ENCODE assay signal across 8 mouse cellular contexts in the genomic region with DNA sequence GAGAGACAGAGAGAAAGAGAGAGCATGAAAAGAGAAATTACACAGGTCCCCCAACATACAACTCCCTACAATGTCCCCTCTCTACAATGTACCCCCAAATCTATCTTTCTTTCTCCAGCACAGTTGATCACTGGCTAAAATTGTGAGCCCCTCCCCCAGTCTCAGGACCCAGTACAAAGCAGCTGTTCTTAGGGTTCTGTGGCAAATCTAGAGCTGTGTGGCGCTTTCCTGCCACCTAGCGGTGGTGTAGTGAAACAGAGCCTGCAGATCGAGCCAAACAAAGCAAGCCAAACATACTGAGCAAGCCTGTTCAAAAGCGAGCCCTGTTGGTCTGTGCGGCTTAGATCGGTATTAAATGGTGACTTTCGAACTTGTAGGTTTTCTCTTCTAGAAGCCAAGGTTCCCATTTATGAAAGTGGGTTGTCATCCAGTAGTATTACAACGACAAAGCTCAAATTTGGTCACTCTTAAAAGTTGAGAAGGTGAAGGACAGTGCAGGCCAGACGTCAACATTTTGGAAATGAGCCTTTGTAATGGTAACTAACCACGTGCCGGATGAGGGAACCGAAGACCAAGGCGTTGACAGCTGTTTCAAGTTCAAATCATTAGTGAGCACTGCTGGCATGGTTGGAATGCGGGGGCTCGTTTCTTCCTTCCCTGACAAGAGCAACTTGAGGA. TPM values are rescaled to one million over a fixed set of nuclear protein-coding genes. Genes with fewer than 3 reads are reported as not detected.
DNase-seq lines count a peak whose midpoint lies in the region; ATAC-seq and TF ChIP-seq lines count a peak whose summit lies in the region.

No protein-coding gene starts in this region.

- H3K9ac ChIP-seq in forebrain, postnatal 0 days = no peak overlapping the region
- H3K9ac ChIP-seq in hindbrain, embryonic 12.5 days = no peak overlapping the region

- H3K9me3 ChIP-seq in forebrain, postnatal 0 days (ENCODE audit: low read length) = no peaks in the 10 kb centered on the region
- no peaks in the 10 kb centered on the region for H3K9me3 ChIP-seq in hindbrain, embryonic 12.5 days (replicated peaks)

- WGBS in forebrain, postnatal 0 days = 26% methylated on average over 15 of the region's 15 CpGs
- WGBS in hindbrain, embryonic 12.5 days = 24% methylated on average over 15 of the region's 15 CpGs

- H3K4me1 ChIP-seq in forebrain, postnatal 0 days (ENCODE audit: insufficient read depth) = no peaks in the 10 kb centered on the region
- peaks cover 8% of the 10 kb centered on the region for H3K4me1 ChIP-seq in hindbrain, embryonic 12.5 days

- ATAC-seq in forebrain, postnatal 0 days = peak; percentile 95
- ATAC-seq in hindbrain, embryonic 12.5 days (ENCODE audit: low FRiP score) = peak; percentile 81

- peak; percentile 98 for TF ChIP-seq CTCF in forebrain, postnatal 0 days (IDR thresholded peaks at IDR 0.05; ENCODE audit: low read depth)

- no peak overlapping the region for H3K27ac ChIP-seq in forebrain, postnatal 0 days (ENCODE audit: low read depth, low read length)
- peak overlapping the region; percentile 50; the same call in 1 of the 2 replicates for H3K27ac ChIP-seq in hindbrain, embryonic 12.5 days

- H3K27me3 ChIP-seq in forebrain, postnatal 0 days (ENCODE audit: insufficient read depth, low read length) = no peaks in the 10 kb centered on the region
- H3K27me3 ChIP-seq in hindbrain, embryonic 12.5 days = no peaks in the 10 kb centered on the region

- peak; percentile 87 for DNase-seq in NIH3T3 (ENCODE audit: low read depth)
- peak; percentile 78 to 88 for DNase-seq in cerebellum, adult 18-20 months
- peak; percentile 94 for DNase-seq in forebrain, postnatal 0 days
- DNase-seq in layer of hippocampus, adult 9-11 months = peak; percentile 78
- DNase-seq in lung, postnatal 14 days = peak; percentile 80
- DNase-seq in retina, postnatal 7 days (ENCODE audit: low read depth, low spot score) = peak; percentile 71
- peak; percentile 51 for DNase-seq in urinary bladder, adult 2 months (ENCODE audit: low spot score)

- H3K4me2 ChIP-seq in forebrain, postnatal 0 days (ENCODE audit: low read depth) = no peak overlapping the region
- no peak overlapping the region for H3K4me2 ChIP-seq in hindbrain, embryonic 12.5 days (replicated peaks)

- H3K4me3 ChIP-seq in forebrain, postnatal 0 days (ENCODE audit: low read depth, low read length) = no peak overlapping the region
- H3K4me3 ChIP-seq in hindbrain, embryonic 12.5 days = no peak overlapping the region

- no peaks in the 10 kb centered on the region for H3K36me3 ChIP-seq in forebrain, postnatal 0 days (ENCODE audit: insufficient read depth)
- no peaks in the 10 kb centered on the region for H3K36me3 ChIP-seq in hindbrain, embryonic 12.5 days

RNA-seq across cellular contexts. Expression of a gene that starts 44.8 kb away (rescaled TPM):
- 19.5 and 22.7 TPM in 2 replicates for total RNA-seq in forebrain, postnatal 0 days (2014; rRNA removed)
- 14.8 and 21.0 TPM in 2 replicates for polyA plus RNA-seq in forebrain, postnatal 0 days (2015; fragmentation: Nextera tagmentation; extraction: Ambion mirVana)
- 10.0 and 11.4 TPM in 2 replicates for polyA plus RNA-seq in hindbrain, embryonic 12.5 days (2016; fragmentation: Nextera tagmentation; extraction: Ambion mirVana)
- polyA plus RNA-seq in urinary bladder, adult 2 months (2012; rRNA removed) = 3.5 and 5.4 TPM in 2 replicates
